Mouse (Mus musculus) bone marrow macrophage, adult 2 months (primary cell): ENCODE data around the gene Hnrnpr.

Experiments
- CTCF ChIP-seq: IDR thresholded peaks from 2 replicates; pipeline ENCODE4 v1.5.1; 2012; ENCODE audit warnings: low read depth, mild to moderate bottlenecking, low read length, moderate library complexity
- POLR2A ChIP-seq: IDR thresholded peaks from 2 replicates; pipeline ENCODE4 v1.6.1; 2012; ENCODE audit warnings: mild to moderate bottlenecking, low read depth, low read length, borderline replicate concordance

GRCm38 (mm10) chr4:136383052-136383451 is 72.3 kb downstream of the Hnrnpr start:
- TF ChIP-seq CTCF = no peak
- TF ChIP-seq POLR2A = no peak
